Mouse (Mus musculus): ENCODE results near the gene Gopc.
"Not testable (repeated sequence)": the region's sequence is repeated elsewhere in the genome, so short reads cannot be mapped to it uniquely, and the experiment has no call there.

Gene Gopc

GRCm38 (mm10) chr10:52388922-52389430, 7.1 kb upstream of the Gopc start, which contains the start of gene Nepn:
Nepn (plus strand) TSS chr10:52388972.
- no peak for DNase-seq (ENCODE audit: extremely low spot score, low spot score)

DNA sequence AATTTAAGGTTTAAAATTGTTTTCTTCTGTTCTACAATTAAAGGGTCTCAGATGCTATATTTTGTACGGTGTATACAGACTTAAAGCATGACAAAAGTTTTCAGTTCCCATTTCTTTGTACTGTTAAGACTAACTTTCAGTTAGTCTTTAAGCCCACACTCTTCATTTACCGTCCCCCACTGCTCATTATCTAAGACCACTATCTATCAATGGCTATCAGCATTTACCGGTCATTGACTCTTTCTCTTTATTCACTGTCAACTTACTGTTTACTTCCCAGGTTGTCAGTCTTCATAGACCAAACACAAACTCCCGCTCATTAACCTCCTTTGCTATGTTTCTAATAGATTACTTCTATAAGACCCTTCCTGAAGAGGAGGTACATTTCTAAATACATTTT, 5.3 kb upstream of the Gopc start:
- DNase-seq (ENCODE audit: extremely low spot score, low spot score) = no peak

- no peak for DNase-seq (ENCODE audit: extremely low spot score, low spot score)
Measured at GRCm38 (mm10) chr10:52384823-52385610, 3.1 kb upstream of the Gopc start.

DNA sequence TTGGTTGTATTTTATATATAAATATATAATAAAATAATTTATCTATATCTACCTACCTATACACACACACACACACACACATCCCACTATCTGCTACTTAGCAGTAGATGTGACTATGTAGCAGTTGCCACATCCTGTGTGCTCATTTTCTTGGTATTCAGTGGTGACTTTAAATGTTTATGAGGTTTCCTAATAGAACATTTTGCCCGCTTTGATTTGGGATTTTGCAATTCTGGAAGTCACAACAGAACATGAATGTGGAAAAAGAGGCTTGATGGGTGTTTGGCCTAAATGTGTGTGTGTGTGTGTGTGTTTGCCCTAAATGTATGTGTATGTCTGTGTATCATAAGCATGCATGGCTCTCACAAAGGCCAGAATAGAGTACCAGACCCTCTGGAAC, 1.6 kb upstream of the Gopc start:
- DNase-seq (ENCODE audit: extremely low spot score, low spot score) = no peak

DNA sequence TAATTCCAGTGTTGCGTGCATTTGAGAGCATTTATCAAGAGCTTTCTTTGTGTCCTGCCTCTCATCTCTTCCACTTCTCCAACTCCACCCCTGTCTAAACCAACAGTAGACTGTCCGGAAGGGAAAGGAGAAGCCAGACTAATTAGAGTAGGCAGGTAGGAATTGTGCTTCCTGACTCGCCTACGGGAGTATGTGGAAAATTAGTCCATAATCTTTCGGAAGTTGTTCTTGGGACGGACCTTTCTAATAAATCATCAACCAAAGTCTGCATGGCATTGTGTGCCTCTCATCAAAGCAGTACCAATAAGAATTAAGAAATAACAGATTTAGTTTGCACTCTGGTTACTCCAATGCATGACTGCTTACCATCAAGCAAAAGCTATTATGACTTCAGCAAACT, 1.1 kb upstream of the Gopc start:
- DNase-seq (ENCODE audit: extremely low spot score, low spot score) = no peak

GRCm38 (mm10) chr10:52381321-52381801, 563 bp downstream of the Gopc start:
- DNase-seq (ENCODE audit: extremely low spot score, low spot score) = no peak

GRCm38 (mm10) chr10:52377813-52378212, 4.1 kb downstream of the Gopc start:
- DNase-seq (ENCODE audit: extremely low spot score, low spot score) = no peak

GRCm38 (mm10) chr10:52376422-52376821, 5.5 kb downstream of the Gopc start:
- no peak for DNase-seq (ENCODE audit: extremely low spot score, low spot score)

DNA sequence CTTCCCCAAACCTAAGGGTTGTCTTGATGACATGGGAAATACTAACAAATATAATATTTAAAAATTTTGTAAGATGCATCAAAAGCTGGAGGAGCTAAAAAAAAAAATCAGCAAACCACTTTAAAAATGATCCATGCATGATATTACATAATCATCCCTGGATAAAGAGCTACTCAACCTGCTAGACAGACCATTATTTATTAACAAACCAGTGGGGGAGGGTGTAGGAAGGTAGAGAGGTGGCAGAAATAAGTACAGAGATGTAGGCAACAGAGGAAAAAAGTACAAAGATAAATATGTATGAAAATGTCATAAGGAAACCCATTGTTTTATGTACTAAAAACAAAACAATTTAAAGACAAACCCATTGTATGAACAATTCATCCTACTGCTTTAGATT, 7.3 kb downstream of the Gopc start:
- DNase-seq (ENCODE audit: extremely low spot score, low spot score) = no peak

- no peak for DNase-seq (ENCODE audit: extremely low spot score, low spot score)
Measured at GRCm38 (mm10) chr10:52373834-52374233, 8.1 kb downstream of the Gopc start.

DNA sequence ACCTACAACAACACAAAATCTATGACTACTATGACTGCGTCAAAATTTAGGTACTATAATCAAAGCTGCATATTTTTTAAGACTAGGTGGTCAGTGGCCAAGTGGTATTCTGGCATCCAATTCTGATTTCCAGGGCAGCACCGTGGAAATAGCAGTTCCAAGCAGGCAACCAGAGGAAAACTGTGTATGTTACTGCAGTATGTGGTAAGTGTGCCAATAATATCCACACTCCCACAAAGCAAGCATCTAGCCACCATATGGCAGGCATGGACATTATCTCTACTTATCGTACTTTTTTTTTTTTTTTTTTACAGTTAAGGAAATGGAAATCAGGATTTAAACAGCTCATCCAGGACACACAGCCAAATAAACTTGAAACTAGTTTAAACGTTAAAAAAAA, 13.5 kb downstream of the Gopc start:
- no peak for DNase-seq (ENCODE audit: extremely low spot score, low spot score)

DNA sequence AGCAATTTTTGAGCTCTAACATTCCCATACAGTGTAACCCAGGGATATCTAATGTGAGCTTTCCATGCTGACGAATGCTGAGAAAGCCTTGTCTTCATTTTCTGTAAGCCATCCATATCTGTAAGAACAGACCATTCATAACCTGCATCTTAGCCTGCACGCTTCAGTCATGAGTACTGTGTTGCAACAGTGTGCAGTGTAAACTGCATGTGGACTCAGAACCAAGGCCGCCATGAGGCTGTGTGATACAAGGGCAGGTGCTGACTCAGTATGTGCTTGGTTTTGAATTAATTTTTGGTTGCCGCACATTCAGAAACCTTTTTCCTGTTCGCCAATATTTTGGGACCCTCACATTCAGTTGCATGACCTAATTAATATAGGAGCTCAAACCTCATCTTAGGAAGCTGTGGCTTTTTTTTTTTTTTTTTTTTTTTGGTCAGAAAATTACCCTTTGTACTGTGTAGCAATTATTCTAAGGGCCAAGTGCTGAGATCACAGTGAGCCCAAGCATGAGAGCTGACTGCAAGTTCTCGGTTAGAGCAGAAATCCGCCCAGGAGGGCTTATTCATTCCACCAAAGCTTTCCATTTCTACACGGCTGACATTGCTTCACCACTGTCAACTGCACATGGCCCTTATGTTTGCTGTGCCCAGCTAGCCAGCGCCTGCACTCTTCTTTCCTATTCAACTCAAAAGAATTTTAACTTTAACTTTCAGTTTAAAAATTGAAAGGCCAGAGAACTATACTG, 20.9 kb downstream of the Gopc start:
- DNase-seq (ENCODE audit: extremely low spot score, low spot score) = no peak

- DNase-seq (ENCODE audit: extremely low spot score, low spot score) = no peak
Measured at GRCm38 (mm10) chr10:52360241-52360735, 21.6 kb downstream of the Gopc start.

DNA sequence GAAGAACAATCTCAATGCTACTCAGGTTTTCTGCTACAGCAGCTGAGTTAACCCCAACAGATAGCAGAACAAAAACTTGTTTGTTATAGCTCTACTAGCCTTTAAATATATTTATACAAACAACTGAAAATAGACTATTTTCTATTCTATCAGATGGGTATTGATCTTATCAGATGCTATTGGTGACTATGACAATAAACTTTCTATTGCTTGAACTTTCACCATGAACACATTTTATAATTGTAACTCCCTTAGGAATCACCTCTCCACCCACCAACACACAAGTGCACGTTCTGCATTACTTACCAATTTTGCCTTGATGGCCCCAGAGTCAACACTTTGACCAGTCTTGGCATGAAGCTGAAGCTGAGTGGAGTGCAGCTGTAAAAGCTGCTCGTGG, 23.5 kb downstream of the Gopc start, which contains the start of gene Gm26741:
Gm26741 (plus strand) TSS at position 301 of the 400 bp plus-strand sequence.
- DNase-seq (ENCODE audit: extremely low spot score, low spot score) = no peak

DNA sequence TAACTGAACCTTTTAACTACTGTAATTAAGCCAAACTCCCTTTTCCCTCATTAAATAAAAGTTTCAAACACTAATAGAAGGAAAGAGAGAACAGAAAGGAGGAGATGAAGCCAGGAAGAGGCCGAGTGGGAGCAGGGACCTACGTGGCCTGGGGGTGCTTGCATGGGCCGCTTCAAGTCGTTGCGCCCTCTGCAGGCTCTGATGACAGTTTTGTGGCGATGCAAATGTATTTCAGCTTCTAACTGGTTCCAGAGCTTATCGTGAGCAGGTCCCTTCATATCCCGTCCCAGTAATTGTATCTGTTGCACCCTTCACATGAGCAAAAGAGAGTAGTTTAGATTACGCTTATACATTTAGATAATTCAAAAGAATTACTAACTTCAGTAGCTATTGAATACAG, 28.7 kb downstream of the Gopc start:
- DNase-seq (ENCODE audit: extremely low spot score, low spot score) = no peak

DNA sequence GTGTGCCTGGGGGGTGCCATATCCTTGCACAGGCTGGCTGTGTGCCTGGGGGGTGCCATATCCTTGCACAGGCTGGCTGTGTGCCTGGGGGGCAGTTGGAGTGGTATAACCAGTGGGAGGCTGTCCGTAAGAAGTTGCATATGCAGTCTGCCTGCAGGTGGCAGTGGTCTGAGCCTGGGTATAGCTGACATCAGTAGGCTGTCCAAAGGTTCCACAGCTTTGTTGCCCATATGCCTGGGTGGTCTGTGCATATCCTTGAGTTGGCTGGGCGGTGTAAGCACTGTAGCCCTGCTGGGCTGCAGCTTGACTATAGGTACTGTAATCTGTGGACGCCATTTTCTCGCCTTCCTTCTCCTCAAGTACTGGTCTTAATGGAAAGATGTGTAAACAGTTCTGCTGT, 38.6 kb downstream of the Gopc start:
- not testable (repeated sequence) for DNase-seq (ENCODE audit: extremely low spot score, low spot score)

GRCm38 (mm10) chr10:52331007-52331406, 50.9 kb downstream of the Gopc start:
- DNase-seq (ENCODE audit: extremely low spot score, low spot score) = no peak

DNA sequence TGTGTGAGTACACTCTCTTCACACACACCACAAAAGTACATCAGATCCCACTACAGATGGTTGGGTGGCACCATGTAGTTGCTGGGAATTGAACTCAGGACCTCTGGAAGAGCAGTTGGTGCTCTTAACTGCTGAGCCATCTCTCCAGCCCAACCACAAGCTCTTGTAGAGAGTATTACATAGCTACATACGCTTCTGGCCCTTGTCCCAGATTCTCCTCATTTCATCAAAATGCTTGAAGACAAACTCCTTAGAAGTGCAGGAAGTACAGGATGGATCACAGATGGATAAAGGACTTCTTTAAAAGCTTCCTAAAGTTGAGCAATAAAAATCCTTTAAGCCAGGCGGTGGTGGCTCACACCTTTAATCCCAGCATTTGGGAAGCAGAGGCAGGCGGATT, 60.0 kb downstream of the Gopc start:
- DNase-seq (ENCODE audit: extremely low spot score, low spot score) = no peak

GRCm38 (mm10) chr10:52319506-52320286, 62.2 kb downstream of the Gopc start:
- DNase-seq (ENCODE audit: extremely low spot score, low spot score) = no peak

GRCm38 (mm10) chr10:52309196-52309595, 72.7 kb downstream of the Gopc start:
- DNase-seq (ENCODE audit: extremely low spot score, low spot score) = no peak

GRCm38 (mm10) chr10:52304574-52304973, 77.3 kb downstream of the Gopc start:
- DNase-seq (ENCODE audit: extremely low spot score, low spot score) = no peak
